Mouse (Mus musculus) embryonic fibroblast, embryonic 13.5 days (primary cell): ENCODE data around the gene Lrrc8c.

ENCODE experiments used
- CTCF ChIP-seq: IDR thresholded peaks from 2 replicates; pipeline ENCODE4 v1.5.1; 2011; ENCODE audit warnings: mild to moderate bottlenecking, control low read depth, low read length, moderate library complexity, borderline replicate concordance; ENCODE audit not compliant: insufficient read depth
- POLR2A ChIP-seq: IDR thresholded peaks from 2 replicates; pipeline ENCODE4 v1.6.1; 2011; ENCODE audit warnings: low read depth, mild to moderate bottlenecking, control low read depth, low read length, moderate library complexity

DNA sequence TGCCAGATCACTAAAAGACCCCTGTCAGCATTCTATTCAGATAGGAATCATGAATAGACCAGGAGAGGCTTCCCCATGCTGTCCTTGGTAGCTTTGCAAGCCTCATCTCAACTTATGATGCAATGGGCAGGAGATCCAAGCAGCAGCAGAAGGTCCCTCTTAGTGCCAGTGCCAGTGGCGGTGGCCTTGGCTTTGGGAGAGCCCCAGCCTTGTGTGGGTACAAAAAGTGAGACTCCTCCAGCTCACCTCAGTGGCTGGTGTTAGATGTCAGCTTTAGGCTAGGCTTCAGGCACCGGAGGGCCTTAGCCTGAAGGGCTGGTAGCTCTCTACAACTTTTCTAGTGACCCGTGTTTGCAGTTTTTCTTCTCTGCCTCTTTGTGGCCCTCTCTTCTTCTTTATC is 18.1 kb upstream of the Lrrc8c start:
- no peak for TF ChIP-seq CTCF
- TF ChIP-seq POLR2A, result no peak
